Mouse (Mus musculus) gastrocnemius, postnatal 4 days (tissue): ENCODE measurements around the gene Mtif3. TPM values are rescaled to one million over a fixed set of nuclear protein-coding genes. Genes with fewer than 3 reads are reported as not detected.

Experiments
- DNase-seq, 2 experiments: peaks; one replicate each; pipeline ENCODE4 v3.0.0; 2021 to 2022; ENCODE audit warnings: low spot score in 2 of 2, mixed read lengths in 2 of 2
- long read RNA-seq, 2 experiments: library from polyadenylated mRNA; stranded (forward); transcript quantifications; one replicate each; pipeline ENCODE4 v2.0.0; 2021
- total RNA-seq, 2 experiments: library from RNA; stranded (reverse); gene quantifications; 2 replicates each; pipeline ENCODE4 v1.2.3; 2021

Gene Mtif3
- total RNA-seq: 10 to 100 TPM; 20.6 to 21.0 TPM
- long read RNA-seq, experiment 1, full-length matches to known transcripts: 39 of 44 reads
- long read RNA-seq, experiment 1, partial matches to known transcripts: 1 of 44 reads
- long read RNA-seq, experiment 1, other reads (novel, unspliced or antisense): 4 of 44 reads
- long read RNA-seq, experiment 2, full-length matches to known transcripts: 34 of 37 reads
- long read RNA-seq, experiment 2, partial matches to known transcripts: 1 of 37 reads
- long read RNA-seq, experiment 2, other reads (novel, unspliced or antisense): 2 of 37 reads

DNA sequence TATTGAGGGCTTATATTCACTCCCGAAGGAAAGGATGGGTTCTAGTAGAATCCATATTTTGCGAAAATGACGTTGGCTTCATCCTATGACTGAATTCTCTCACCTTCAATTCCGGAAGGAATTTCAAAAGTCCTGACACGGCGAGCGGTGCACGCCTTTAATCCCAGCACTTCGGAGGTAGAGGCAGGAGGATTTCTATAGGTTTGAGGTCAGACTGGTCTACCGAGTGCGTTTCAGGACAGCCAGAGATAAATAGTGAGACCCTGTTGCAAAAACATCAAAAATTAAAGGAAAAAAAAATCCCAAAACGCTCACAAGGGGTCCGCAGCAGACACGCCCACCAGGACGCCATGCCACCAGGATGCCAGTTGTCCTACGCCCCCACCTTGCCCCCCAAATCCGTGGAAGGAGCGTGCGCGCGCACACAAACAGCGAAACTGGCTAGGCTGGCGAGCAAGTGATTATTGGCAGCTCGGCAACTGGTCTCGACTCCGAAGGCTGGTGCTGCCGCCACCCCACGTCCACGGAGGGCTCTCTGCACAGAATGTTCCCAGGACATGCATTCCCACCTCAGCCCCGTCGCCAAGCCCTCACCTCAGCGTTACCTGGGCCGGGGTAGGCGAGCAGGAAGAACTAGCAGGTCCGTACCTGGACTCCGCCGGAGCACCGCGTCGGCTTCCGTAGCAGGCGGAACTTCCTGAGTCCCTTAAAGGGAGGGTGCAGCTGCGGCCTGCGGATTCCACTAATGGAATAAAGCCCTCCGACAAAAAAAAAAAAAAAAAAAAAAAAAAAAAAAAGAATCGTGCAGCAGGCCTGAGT lies at the start of gene Mtif3:
Mtif3 (minus strand) TSS at position 683 of the 819 bp plus-strand sequence.
- DNase-seq: peak; percentile 66 to 81

DNA sequence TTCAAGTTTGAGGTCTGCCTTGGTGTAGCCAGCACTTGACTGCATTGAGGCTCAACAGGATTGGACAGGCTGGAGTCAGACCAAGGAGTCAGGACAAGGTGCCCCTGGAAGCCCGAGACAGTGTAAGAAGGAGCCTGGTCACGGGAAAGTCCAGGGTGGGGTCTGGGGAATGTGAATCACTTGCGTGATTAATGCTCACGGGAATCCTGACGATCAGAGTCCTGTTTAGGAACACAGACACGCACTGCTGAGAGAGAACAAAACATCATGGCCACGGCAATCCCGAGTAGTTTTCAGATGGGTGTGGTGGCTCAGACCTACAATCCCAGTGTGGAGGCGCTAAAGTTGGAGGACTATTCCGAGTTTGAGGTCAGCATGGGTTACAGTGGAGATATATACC lies 47.7 kb upstream of the Mtif3 start:
- no peak for DNase-seq

DNA sequence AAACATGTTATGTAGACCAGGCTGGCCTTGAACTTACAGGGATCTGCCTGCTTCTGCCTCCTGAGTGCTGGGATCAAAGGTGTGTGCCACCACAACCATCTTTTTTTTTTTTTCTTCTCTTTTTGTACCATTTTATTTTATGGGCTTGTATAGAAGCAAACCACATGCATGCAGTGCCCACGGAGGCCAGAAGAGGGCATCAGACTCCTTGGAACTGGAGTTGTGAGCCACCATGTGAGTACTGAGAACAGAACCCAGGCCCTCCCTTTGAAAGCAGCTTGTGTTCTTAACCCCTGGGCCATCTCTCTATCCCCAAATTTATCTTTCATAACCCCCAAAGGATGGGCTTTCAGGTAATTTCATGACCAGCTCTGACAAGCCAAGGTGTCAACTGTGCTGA lies 39.7 kb upstream of the Mtif3 start:
- DNase-seq: no peak

DNA sequence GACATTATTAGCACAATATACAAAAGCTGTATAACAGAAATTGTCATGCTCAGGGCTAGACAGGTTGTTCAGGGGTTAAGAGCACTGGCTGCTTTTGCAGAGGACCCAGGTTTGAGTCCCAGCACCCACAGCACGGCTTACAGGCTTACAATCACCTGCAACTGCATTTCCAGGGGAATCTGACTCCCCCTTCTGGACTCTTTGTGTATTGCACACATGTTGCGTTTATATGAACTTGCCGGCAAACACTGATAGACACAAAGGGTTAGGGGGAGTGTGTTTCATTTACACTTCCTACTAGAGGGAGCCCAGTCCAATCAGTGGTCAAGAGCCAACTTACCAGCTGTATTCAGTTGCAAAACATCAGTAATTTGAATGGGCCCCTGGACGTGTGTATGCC lies 37.7 kb upstream of the Mtif3 start:
- no peak for DNase-seq

DNA sequence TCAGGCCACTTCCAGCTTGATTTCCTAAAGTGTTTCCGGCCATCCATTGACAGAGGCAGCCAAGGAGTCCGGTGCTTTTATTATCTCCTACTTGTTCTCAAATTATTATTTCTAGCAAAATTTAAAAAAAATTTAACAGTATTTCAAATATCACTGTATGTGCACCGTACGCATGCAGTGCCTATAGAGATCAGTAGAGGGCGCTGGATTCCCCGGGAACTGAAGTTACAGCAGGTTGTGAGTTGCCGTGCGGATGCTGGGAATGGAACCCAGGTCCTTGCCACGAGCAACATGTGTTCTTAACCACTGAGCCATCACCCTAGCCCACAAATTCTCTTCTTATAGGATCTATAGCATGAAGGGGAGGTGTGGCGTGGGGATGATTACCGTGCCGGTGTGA lies 35.2 kb upstream of the Mtif3 start:
- DNase-seq: no peak

DNA sequence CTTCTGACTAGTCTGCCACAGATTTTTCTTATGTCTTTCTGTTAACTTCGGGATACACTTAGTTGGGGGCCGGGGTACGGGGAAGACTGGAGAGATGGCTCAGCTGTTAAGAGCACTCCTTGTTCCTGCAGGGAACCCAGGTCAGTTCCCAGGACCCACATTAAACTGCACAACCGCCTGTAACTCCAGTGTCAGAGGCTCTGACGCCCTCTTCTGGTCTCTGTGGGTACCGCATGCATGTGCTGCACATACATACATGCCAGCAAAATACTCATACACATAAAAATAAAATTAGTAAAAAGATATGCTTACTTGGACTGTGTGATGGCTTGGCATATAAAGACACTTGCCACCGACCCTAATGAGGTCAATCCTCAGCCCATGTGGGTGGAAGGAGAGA lies 33.2 kb upstream of the Mtif3 start:
- no peak for DNase-seq

DNA sequence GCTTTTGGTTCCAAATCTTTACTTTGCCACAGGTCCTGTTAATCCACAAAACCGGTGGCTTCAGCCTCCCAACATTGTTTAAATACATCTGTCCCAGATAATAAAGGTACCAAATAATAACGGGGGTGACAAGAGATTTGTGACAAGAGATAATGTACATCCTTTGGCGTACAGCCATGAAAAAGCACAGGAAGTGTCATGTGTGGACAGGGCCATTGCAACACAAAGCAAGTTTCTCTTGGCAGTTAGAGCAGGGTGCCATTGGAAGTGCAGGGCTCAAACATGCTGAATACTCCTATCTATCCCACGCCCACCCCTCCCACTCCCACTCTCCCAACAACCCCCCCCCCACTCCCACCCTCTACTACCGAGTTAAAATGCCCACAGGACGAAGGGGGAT lies 31.4 kb upstream of the Mtif3 start:
- no peak for DNase-seq

DNA sequence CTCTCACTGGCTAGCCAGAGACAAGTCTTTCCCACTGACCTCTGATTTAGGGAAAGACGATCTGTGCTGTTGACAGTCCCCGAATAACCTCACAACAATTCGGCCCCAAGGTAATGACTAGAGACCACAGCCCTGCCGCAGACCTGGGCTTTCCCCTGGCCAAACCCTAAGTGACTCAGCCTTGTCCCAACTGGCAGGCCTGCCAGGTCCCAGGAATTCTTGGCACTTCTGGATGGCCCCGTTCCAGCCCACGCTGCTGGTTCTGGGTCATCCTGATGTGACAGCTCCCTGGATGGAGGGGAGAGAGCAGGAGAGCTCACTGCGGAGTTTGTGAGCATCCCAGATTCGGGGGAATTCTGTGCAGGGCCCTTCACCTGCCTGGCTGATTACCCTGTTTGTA lies 29.9 kb upstream of the Mtif3 start:
- peak in 1 of 2 experiments; percentile 36 for DNase-seq

DNA sequence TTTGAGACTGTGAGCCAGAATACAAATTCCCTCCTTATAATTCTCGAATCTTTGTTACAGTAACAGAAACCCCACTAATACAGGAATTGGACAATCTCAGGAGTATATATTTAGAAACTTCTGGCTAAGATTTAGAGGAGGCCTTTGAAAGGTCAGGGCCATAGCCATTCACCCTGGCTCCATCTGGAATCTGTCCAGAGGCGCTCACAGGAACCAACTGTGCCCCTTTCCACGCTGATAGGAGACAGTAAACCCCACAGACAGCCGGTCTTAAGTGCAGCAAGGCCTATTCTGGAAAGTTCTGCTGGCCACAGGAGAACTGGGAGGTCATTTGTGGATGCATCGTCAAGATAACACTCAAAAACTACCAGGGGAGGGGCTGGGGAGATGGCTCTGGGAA lies 25.5 kb upstream of the Mtif3 start:
- DNase-seq: no peak

DNA sequence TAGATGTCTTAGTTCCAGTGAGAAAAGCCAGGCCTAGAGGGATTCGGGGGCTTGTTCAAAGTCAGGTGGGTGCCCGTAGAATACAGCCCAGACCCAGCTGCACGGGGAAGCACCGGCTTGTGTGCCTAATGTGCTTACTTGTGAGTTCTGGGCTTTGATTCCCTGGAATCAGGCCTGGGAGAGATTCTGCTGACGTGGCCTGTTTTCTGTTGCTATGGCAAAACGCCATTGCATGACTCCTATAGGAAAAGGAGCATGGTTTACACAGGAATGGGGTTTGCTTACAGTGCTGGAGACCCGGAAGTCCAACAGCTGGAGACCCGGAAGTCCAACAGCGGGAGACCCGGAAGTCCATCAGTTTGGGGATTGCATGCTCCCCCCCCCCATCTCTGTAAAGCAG lies 24.0 kb upstream of the Mtif3 start:
- DNase-seq: no peak

DNA sequence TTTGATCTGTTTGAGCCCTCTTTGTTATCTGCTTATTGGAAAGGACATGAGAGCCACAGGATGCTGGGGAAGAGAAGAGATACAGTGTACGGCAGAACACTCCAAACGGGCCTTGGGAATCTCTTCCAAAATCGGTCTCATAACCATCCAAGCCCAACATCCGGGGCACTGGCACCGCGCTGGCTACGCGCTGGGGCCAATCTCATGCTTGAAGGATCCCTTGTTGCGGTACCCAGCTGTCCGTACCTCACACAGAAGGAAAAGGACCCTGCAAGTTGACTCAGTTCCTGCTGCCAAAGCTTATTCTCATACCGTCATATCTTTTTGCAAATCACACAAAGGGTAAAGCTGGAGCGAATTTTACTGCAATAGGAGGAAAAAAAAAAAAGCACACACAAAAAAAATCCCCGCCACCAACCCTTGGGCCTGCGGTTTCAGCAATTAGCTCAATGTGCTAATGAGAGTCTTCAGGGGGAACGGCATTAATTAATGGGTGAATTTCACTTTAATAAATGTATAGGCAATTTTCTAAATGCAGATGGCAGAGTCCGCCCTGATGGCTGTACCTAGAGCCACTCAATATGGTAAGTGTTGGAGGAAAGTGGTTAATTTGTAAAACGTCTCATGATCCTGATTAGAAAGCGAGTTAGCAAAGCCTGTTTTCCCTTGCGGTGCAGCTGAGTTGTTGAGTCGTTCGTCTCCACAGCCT lies 22.3 kb upstream of the Mtif3 start:
- no peak for DNase-seq

DNA sequence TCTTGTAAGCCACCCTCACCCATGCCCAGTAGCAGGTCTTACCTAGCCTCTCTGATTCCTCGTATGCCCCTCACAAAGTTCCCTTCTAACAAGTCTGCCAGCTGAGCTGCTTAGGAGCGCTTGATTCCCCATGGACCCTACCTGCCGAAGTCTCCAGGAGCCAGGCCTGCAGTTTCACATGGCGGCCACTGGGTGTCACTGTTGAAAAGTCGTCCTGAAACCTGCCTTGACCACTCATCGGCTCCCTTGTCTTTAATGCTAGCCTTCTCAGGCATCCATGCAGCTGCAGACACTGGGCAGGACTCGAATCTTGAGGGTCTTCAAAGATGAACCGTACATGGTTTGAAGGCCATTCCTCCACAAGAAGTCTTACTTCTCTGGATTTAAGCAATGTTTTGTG lies 19.6 kb upstream of the Mtif3 start:
- peak in 1 of 2 experiments; percentile 45 for DNase-seq

DNA sequence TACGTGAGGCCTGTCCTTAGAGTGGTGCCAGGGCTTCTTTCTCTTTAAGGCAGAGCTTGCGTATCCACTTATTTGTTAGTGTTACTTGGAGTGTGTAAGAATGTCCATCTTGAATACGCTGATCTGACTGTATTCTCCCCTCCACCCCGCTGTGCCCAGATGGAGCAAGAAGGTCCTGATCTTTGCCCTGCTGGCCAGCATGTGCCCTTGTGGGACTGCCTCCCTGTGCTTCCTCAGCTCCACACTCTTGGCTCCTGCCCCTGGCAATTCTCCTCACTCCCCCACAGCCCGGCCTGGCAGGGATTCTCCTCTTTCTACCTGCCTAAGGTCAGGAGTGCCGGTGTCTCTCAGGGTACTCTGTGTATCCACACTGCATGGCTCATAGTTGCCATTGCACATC lies 17.8 kb upstream of the Mtif3 start:
- DNase-seq: no peak

DNA sequence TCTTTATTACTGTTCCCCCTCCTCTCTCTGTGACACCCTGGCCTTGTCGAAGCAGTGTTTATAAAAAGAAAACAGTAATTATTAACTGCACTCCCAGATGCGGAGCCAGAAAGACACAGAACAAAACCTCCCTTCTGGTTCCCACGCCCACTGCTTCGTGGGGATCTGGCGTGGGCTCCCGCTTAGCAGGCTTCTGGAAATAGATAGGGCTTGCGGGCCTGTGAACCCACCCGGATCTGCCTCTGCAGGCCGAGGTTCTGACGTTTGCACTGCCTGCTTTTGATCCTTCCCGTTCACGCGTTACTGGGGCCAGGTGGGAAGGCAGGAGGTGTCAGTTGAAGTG lies 11.2 kb upstream of the Mtif3 start:
- no peak for DNase-seq

DNA sequence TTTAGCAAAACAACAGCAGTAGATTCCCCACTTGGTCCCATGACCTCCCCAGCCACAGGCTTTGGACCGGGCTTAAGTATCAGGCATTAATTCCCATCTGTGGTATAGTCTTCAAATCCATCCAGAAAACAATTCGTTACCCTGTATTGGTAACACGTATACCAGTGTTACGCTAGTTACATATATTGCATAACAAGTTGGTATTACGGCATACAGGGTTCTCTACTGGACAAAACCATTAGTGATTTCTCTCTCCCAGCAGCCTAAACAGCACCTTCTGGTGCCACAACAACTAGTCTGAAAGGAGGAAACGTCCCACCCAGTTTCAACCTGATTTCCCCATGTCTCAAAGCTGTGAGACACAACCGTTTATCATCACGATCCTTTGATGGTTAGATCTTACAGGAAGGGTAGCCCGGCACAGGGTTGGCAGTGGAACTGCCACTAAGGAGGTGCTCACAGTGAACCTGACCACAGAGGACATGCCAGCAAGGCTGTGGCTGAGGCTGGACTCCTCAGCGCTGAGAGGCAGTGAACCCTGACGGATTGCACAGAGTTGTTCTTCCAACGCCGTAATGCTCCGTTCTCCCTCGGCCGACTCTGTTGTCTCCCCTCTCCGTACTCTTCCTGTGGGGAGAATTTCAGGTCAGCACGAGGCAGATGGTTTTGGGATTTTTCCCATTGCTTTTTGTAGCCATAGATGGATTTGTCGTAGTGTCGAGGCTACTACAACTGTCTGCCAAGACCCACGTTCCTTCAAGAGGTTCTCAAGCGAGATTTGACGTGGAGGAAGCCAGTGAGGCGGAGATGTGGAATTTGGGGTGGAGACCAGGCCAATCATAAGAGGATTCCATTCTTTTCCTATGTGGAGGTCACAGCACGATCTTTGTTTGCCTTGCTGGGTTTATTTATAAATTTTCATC lies 10.5 kb upstream of the Mtif3 start:
- DNase-seq: no peak

DNA sequence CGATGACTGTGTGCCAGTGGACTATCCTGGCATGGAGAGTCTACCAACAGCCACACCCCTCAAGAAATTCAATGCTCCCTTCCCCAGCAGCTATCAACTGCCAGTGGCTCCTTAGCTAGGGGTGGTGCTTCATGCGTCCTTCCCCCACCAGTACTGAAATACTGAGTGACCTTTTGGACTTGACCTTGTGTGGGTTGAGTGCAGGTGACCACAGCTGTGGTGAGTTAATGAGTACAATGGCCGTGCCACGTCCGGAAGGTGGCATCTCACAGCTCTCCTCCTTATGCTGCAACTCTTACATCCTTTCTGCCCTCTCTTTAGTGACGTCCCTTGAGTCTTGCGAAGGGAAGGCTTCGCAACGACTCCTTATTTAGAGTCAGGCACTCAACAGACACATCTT lies 9.8 kb upstream of the Mtif3 start:
- DNase-seq: no peak

DNA sequence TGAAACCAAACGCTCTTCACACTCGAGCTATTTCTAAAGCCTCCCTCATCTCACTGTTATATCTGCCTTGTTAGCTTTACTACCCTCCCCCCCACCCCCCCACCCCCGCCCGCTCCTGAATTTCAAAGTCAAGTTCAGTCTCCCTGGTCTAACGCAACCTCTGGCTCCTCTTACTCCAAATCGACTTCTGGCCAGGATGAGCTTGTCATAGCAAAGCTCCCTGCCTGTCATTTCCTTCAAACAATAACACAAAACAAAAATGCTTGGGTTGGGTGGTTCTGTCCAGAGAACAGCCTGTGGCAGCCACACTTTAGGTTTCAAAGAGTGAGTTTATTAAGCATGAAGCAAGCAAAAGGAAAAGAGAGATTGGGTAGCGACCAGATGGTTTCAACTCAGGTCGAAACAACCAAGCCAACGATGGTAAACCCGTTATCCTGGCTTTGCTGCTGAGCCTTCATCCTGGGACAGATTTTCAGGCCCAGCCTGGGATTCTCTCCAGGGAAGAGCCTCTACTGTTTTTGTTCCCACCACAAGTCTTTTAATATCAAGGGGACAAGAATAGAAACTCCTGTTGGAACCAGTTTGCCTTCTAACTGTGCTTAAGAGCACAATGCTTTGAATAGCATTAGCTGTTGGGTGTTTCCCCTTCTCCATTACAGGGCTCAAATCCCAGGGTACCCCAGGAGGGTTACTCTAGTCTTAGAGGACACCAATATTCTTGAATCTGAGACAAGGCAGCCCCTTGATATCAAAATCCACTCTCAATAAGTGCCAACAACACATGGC lies 8.4 kb upstream of the Mtif3 start:
- DNase-seq: no peak

DNA sequence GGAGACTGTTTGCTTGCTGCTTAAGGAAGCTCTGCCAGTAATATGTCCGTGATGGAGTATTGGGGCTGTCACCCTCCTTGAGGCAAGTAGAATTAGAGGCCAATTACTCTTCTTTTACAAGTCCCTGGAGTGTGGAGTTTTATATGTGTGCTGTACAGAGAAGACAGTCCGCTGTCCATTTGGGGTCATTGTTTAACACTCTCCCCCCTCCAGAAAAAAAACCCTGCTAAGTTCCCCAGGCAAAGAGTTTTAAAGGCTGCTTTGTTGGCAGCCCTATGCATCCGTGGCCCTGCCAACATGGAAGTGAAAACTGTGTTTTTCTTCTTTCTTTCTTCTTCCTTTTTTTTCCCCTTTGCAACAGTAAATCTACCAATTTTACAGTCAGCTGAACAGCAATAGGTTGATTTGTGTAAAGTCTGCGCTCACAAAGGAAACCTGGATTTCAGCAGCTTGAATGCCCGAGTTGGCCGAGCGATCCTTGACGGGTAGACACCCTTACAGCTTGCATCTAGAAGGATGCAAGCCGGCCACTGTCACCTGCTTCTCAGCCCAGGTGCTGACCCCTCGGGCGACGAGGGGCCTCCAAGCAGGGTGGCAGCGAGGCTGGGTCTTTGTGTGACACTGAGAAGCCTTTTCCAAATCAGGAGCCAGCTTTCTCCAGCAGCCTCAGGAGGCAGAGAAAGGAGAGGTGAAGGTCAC lies 5.2 kb upstream of the Mtif3 start:
- no peak for DNase-seq

DNA sequence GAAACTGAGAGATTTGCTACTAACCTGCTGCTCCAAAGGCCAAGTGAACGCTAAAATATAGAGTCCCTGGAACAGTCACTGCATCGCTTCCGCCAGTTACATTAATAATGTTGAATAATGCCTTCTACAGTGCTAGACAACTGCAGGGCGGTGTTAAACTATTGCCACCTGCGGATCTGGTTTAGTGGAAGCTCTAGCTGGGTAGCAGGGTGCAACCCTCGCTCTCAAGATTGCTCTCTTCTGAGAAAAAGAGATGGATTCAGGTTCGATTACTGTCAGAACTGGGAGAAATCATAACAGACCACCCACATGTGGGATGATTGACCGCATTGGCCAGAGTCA lies 308 bp upstream of the Mtif3 start:
- no peak for DNase-seq

DNA sequence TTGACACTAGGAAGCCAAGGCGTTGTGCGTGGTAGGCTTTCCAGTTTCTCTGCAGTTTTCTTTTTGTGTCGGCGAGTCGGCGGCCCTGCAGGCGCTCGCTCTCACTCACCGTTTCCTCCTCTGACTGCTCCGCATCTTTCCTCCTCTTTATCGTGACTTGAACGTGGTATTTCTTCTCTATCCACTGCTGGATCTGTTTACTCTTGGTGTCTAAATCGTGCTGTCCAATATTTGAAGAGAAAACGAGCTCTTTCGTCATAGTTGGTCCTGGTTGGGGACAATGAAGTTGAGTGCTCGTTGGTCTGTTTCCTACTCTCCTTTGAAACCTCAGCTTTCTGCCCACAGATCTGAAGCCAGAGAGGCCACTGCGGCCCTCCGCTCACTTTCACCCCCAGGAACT lies 6.9 kb downstream of the Mtif3 start:
- no peak for DNase-seq
